Mouse (Mus musculus) gastrocnemius, postnatal 10 days (tissue): ENCODE results near the gene Ggct. TPM values are rescaled to one million over a fixed set of nuclear protein-coding genes. Genes with fewer than 3 reads are reported as not detected.
"Not testable (repeated sequence)": the region's sequence is repeated elsewhere in the genome, so short reads cannot be mapped to it uniquely, and the experiment has no call there.

Source experiments
- DNase-seq: peaks from one replicate; pipeline ENCODE4 v3.0.0; 2021; ENCODE audit warnings: mixed read lengths
- total RNA-seq, 2 experiments: library from RNA; stranded (reverse); gene quantifications; 2 replicates each; pipeline ENCODE4 v1.2.3; 2021

The Ggct gene
- total RNA-seq, 2 experiments from 2014 or later, result 6.3 TPM

GRCm38 (mm10) chr6:54996361-54996760, 3.6 kb upstream of the Ggct start:
- no peak for DNase-seq

GRCm38 (mm10) chr6:54992141-54992540, 609 bp downstream of the Ggct start:
- DNase-seq, result no peak

GRCm38 (mm10) chr6:54991189-54991588, 1.6 kb downstream of the Ggct start:
- no peak for DNase-seq

GRCm38 (mm10) chr6:54988141-54988540, 4.6 kb downstream of the Ggct start:
- no peak for DNase-seq

GRCm38 (mm10) chr6:54984096-54984495, 8.7 kb downstream of the Ggct start:
- DNase-seq, result no peak

- no peak for DNase-seq
These were observed 9.2 kb downstream of the Ggct start for GRCm38 (mm10) chr6:54983526-54984050.

- DNase-seq, result no peak
These were observed 13.3 kb downstream of the Ggct start for GRCm38 (mm10) chr6:54979426-54979825.

GRCm38 (mm10) chr6:54975616-54976015, 17.1 kb downstream of the Ggct start:
- no peak for DNase-seq

- DNase-seq, result no peak
These were observed 18.2 kb downstream of the Ggct start for GRCm38 (mm10) chr6:54974501-54974900.

- DNase-seq, result no peak
These were observed 19.9 kb downstream of the Ggct start for GRCm38 (mm10) chr6:54972929-54973211.

- peak; percentile 85 for DNase-seq
These were observed 20.4 kb downstream of the Ggct start, which contains the start of gene Nod1 for GRCm38 (mm10) chr6:54972111-54972928. Gene Nod1, minus strand, starts transcription at chr6:54972612.

- no peak for DNase-seq
These were observed 21.0 kb downstream of the Ggct start for GRCm38 (mm10) chr6:54971731-54972110.

- no peak for DNase-seq
These were observed 22.2 kb downstream of the Ggct start for GRCm38 (mm10) chr6:54970506-54970905.

GRCm38 (mm10) chr6:54969801-54970200, 22.9 kb downstream of the Ggct start:
- DNase-seq, result no peak

- DNase-seq, result no peak
These were observed 25.2 kb downstream of the Ggct start for GRCm38 (mm10) chr6:54967591-54967990.

- DNase-seq, result no peak
These were observed 27.5 kb downstream of the Ggct start for GRCm38 (mm10) chr6:54965234-54965633.

GRCm38 (mm10) chr6:54964755-54965154, 28.0 kb downstream of the Ggct start:
- DNase-seq, result no peak

- no peak for DNase-seq
These were observed 29.2 kb downstream of the Ggct start for GRCm38 (mm10) chr6:54963599-54963998.

- DNase-seq, result no peak
These were observed 35.1 kb downstream of the Ggct start for GRCm38 (mm10) chr6:54957655-54958054.

GRCm38 (mm10) chr6:54956425-54956824, 36.3 kb downstream of the Ggct start:
- DNase-seq, result no peak

- DNase-seq, result no peak
These were observed 36.8 kb downstream of the Ggct start for GRCm38 (mm10) chr6:54955949-54956348.

GRCm38 (mm10) chr6:54954659-54955414, 37.9 kb downstream of the Ggct start:
- DNase-seq, result no peak

- DNase-seq, result not testable (repeated sequence)
These were observed 39.4 kb downstream of the Ggct start for GRCm38 (mm10) chr6:54953399-54953798.
